Mouse (Mus musculus): ENCODE data around the gene Olfr709-ps1.

DNA sequence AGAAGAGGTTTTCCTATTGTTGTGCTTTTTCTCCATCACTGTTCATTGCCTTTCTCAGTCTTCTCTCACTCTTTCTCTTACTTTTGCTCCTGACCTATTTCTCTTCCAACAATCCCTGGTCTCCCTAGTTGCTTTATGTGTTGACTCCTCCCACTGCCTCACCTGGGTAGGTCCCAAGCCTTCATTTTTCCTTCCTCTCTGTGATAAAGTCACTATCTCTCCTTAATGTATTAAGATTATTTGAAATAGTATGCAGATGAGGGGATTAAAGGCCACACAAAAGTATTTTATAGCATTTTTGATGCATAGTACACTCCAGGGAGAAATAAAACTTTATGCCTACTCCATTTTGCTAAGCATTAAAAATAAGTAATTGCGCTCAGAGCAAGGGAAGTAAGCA lies 31.8 kb upstream of the Olfr709-ps1 start, which contains the start of gene Olfr6:
- TF ChIP-seq POLR2A (IDR thresholded peaks at IDR 0.05; ENCODE audit: borderline replicate concordance, extremely low read depth, insufficient read depth, insufficient read length, poor library complexity, severe bottlenecking) = no peak
- no peak for TF ChIP-seq CTCF (IDR thresholded peaks at IDR 0.05; ENCODE audit: borderline replicate concordance, extremely low read depth, insufficient read depth, insufficient read length)
